Mouse (Mus musculus): ENCODE measurements around the gene Atad3a. TPM values are rescaled to one million over a fixed set of nuclear protein-coding genes. Genes with fewer than 3 reads are reported as not detected.
"Not testable (repeated sequence)": the region's sequence is repeated elsewhere in the genome, so short reads cannot be mapped to it uniquely, and the experiment has no call there.

Atad3a gene
- total RNA-seq, 2 experiments from 2014 or later: 51.8 to 54.0 TPM

DNA sequence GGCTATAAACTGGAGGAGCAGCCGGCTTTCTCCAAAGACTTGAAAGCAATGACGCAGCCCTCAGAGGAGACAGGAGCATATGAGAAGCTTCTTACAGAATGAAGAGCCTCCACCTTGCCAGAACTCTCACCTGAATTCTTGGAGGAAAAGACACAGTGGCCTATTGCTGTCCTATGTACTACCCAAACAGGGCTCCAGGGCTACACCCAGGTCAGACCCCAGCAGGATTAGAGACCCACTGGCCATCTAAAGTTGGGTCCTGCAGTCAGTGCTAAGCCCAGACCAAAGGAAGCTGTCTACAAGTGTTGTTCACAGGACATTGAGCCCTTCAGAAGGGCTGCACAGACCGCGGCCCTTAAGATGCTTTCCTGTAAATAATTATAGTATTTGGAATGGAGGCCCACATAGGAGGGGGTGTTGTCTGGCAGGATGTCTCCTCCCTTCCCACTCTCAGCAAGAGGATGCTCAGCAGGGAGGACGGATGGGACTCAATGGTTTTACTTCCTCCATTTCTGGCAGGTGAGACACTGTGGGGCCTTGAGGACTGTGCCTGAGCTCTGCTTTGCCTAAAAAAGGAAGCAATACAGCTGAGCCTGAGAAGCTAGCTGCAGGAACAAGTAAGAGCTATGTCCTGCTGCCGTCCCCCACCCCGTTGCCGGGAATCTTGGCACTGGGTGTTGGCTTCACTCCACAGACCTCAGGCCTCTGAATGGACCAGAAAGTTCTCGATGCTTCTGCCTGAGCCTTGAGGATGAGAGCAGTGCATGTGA, 14.3 kb upstream of the Atad3a start:
- DNase-seq: peak in 1 of 2 experiments; percentile 50

DNA sequence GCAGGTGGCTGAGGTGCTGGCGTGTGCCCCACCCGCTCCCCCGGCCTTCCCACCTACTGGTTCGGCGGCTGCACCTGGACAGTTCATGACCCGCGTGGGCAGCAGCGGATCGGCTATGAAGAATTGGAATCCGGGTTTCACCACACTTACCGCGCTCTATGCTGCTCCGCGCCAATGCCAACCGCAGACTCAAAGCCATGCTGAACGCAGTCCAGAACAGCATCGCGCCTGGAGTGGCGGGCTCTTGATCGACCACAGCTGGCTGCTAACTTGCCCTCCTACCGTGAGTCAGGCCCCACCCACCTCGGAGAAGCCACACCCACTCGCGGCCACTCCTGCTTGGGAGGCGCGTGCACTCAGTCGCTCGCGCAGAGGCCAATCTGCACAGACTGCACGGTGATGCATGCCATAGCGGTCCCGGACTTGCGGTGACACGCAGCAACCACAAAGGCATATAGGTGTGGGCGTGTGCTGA, 13.4 kb upstream of the Atad3a start, which contains the start of gene Vwa1:
Vwa1 (minus strand) TSS at position 419 of the 475 bp plus-strand sequence.
- DNase-seq: peak; percentile 81 to 83

GRCm38 (mm10) chr4:155773335-155774078, 12.6 kb upstream of the Atad3a start:
- DNase-seq: no peak

DNA sequence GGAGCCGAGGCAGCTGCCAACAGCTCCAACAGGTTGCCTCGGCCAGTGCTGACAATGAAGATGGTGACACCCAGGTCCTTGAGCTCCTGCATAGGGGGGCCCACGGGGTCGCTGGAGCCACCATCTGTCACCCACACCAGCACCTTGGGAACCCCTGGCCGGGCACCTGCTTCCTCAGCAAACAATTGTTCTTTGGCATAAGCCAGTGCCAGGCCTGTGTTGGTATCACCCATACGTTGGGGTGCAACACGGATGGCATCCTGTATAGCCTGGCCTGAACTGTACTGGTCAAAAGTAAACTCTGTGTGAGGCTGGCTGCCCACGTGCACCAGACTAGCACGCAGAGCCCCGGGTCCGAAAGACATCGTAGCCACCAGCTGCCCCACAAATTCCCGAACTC, 11.9 kb upstream of the Atad3a start:
- no peak for DNase-seq

GRCm38 (mm10) chr4:155771706-155772105, 10.8 kb upstream of the Atad3a start:
- no peak for DNase-seq

DNA sequence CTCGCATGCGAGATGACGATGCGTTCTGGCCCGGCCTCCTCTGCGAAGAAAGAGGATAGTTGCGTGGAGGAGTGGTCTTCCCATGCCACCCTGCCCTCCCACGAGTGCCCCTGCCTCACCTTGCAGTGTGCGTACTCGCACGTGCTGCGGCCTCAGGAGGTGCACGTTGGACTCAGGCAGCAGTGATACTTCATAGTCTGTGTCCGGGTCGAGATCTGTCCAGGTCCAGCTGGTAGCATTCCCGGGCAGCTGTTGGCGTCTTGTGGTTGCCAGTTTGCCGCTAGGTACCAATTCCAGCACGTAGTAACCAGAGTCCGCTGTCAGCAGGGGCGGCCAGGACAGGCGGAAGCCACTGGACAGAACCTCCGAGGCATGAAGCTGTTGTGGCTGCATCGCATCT, 9.7 kb upstream of the Atad3a start:
- DNase-seq: no peak

GRCm38 (mm10) chr4:155769880-155770512, 9.1 kb upstream of the Atad3a start:
- DNase-seq: peak; percentile 86 to 87

DNA sequence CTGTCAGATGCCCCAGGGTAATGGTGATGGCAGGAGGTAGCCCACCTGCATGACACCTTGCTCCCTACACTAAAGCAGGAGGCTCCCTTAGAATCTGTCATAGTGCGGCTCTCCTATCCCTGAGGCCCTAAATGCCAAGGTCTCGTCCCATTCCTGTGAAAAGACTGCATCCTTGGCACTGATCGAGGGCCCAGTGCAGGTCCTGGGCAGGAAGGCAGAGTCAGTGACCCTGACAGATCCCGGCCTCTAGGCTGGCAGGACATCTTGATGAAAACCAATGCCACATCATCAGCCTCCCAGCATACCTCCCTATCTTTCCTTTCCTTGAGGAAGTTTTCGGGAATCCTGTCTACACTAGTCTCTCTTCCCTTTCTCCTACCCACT, 8.6 kb upstream of the Atad3a start:
- DNase-seq: no peak

DNA sequence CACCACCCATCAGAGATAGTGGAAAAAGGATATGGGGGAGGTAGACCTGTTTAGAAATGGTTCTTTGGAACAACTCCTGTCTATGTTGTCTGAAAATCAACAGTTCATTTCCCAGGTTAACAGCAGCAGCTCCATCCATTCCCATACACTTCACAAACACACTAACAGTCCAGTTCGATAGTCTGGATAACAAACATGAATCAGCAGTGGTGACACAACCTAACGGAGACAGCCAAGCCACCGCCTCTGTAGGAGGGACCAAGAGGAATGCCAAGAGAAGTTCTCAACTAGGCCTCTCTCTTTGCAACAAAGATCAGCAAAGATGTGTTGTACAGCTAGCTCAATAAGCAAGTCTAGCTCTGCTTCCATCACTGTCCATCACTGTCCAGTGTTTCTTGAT, 1.5 kb upstream of the Atad3a start:
- DNase-seq: no peak

- no peak for DNase-seq
These were observed 635 bp upstream of the Atad3a start for GRCm38 (mm10) chr4:155761356-155762099.

DNA sequence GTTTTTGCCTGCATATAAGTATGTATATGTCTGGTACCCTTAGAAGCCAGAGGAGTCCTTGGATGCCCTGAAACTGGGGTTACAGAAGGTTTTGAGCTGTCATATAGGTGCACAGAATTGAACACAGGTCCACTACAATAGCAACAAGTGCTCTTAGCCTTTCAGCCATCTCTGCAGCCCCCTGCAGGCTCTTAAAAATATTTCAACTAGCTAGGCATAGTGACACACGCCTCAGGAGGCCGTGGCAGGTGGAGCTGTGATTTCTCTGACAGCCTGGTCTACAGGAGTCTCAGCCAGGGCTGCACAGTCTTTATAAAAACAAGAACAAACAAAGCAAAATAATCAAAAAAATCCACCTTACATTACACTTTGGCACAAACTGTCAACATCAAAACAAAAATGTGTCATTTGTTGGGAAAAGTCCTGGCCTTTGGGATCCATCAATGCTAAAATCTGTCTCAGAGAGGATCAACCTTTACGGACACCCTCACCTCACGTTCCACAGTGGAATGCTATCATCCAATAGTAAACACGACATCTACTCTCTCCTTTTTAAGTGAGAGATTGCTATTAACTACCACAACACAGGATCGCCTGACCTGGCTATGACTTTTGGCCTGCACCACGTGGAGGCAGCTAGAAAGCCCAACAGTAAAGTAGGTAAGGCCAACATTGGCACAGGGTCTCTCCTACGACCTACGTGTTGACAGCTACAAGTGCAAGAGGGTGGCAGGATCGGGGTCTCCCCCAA, 856 bp downstream of the Atad3a start:
- no peak for DNase-seq

- no peak for DNase-seq
These were observed 3.9 kb downstream of the Atad3a start for GRCm38 (mm10) chr4:155757011-155757410.

DNA sequence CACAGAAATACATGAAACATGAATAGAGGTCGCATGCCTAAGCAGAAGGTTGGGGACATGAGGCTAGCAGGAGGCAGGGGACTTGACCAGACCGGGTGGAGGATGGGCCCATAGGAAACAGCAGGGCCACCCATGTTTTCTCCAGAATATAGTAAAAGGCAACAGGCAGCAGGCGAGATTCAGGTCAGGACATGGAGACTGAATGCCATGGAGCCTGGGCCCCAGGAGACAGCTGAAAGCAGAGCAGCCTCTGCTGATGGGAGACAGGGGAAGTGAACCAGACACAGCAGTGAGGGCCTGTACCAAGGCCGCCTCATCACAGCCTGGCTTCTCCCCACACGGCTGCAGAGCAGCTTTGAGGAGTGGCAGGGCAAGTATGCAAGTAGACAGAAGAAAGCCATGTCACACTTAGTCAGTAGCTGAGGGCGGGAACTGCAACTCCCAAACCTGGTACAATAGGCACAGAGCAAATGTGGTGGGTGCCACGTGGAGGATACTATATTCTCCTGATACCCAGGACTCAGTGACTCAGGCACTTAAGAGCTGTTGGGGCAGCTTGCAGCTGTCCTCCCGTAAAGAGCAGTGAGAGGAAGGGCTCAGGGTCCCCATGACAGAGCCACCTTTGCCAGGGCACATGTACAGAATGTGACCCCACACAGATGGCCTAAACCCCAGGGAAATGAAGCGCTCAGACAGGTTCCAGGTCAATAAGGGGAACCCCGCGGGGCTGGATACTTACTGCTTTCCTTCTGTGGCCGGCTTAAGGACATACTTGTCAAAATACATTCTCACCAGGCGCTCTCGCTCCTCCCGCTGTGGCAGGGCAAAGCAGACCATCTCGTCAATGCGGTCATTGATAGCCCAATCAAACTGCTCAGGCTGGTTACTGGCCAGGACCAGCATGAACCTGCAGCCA, 14.1 kb downstream of the Atad3a start:
- no peak for DNase-seq

DNA sequence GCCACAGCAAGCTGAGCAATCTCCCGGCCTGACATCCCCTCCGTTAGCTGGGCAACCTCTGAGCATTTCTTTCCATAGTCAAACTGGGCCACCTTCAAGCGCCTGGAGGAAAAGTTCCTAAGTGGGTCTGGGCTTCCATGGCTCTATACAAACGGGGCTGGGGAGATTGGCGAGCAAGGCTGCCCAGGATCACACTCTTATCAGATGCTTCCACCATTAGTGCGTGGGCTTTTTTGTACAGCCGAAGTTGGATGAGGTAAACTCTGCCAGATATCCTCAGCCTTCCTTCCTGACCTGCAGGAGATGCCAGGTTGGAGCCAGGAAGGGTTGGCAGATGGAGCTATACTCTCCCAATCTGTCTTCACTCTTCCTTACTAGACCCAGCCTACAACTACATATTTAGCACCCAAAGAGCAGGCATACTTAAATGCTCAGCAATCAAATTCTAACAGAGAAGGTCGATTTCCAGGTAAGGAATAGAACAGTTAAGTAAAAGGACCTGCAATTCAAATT, 14.8 kb downstream of the Atad3a start:
- no peak for DNase-seq

DNA sequence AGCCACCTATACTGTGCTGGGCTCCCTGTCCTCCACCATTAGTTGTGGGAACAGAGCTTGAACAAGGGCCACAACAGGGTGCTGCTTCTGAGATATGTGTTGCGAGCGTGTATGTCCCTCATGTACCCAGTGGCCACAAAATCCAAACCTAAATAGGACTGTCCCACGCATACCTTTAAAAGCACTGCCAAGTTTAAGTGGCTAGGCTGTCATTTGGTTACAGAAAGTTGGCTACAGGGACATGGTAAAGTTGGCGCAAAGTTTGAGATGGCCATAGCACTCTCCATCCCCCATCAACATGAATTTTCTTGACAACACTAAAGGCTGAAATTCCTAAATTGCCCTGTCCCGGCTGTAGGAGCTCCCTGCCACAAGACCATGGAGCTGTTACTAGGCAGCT, 15.8 kb downstream of the Atad3a start:
- no peak for DNase-seq

DNA sequence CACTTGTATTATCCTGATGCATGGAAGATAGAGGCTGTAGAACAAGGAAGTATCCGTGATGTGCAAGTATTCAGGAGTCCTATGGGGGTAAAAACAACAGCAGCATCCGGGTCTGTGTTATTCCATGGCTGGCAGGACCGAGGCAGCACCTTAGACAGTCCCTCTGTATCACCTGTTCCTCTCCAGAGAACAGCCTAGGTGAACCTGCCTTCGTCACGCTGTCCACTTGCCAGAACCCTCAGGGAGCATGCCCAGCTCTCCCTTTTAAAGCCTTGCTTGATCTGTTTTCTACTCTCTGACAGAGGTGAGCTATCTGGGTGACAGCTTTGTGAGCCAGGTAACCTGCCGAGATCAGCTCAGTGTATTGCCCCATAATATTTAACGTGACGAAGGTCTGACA, 16.4 kb downstream of the Atad3a start:
- no peak for DNase-seq

DNA sequence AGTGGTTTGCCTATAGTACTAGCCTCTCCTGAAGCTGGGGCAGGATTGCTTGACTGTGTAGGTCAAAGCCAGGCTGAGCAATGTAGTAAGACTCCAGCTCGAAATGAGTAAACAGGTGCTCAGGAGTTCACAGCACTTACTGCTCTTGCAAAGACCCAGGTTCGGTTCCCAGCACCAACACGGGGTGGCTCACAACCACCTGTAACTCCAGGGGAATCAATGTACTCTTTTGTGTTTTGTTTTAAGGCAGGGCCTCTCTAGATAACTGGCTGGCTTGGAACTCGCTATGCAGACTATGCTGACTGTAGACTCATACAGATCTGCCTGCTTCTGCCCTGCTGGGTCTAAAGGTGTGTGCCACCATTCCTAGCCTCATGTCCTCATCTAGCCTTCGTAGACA, 18.2 kb downstream of the Atad3a start:
- no peak for DNase-seq

- DNase-seq: not testable (repeated sequence)
These were observed 20.2 kb downstream of the Atad3a start for GRCm38 (mm10) chr4:155740681-155741080.

- DNase-seq: no peak
These were observed 20.9 kb downstream of the Atad3a start for GRCm38 (mm10) chr4:155739741-155740636.
